Mouse (Mus musculus): ENCODE measurements around the gene Zxdc. TPM values are rescaled to one million over a fixed set of nuclear protein-coding genes. Genes with fewer than 3 reads are reported as not detected.

Zxdc gene
- total RNA-seq (2021), result 20.0 and 20.2 TPM in 2 replicates
- long read RNA-seq, experiment 1, full-length matches to known transcripts, result 16 of 20 reads
- long read RNA-seq, experiment 1, partial matches to known transcripts, result 1 of 20 reads
- long read RNA-seq, experiment 1, other reads (novel, unspliced or antisense), result 3 of 20 reads
- long read RNA-seq, experiment 2, full-length matches to known transcripts, result 27 of 31 reads
- long read RNA-seq, experiment 2, partial matches to known transcripts, result 2 of 31 reads
- long read RNA-seq, experiment 2, other reads (novel, unspliced or antisense), result 2 of 31 reads

GRCm38 (mm10) chr6:90368976-90369724, at the start of gene Zxdc:
Gene Zxdc (plus strand): TSS chr6:90369492.
- peak; percentile 100 for DNase-seq

GRCm38 (mm10) chr6:90320429-90320828, 48.9 kb upstream of the Zxdc start:
- no peak for DNase-seq

GRCm38 (mm10) chr6:90321811-90322210, 47.5 kb upstream of the Zxdc start:
- DNase-seq, result no peak

GRCm38 (mm10) chr6:90324026-90324425, 45.3 kb upstream of the Zxdc start:
- DNase-seq, result no peak

- DNase-seq, result no peak
Observed at GRCm38 (mm10) chr6:90324463-90324862, 44.8 kb upstream of the Zxdc start.

GRCm38 (mm10) chr6:90324991-90325390, 44.3 kb upstream of the Zxdc start, which contains the start of gene Chst13:
Gene Chst13 (minus strand): TSS chr6:90325185.
- peak; percentile 64 for DNase-seq

- peak; percentile 37 for DNase-seq
Observed at GRCm38 (mm10) chr6:90327670-90328069, 41.6 kb upstream of the Zxdc start.

- DNase-seq, result peak; percentile 38
Observed at GRCm38 (mm10) chr6:90329953-90330352, 39.3 kb upstream of the Zxdc start.

GRCm38 (mm10) chr6:90332561-90333425, 36.5 kb upstream of the Zxdc start, which contains the start of gene Uroc1:
Gene Uroc1 (plus strand): TSS chr6:90333284.
- no peak for DNase-seq

GRCm38 (mm10) chr6:90334244-90334643, 35.0 kb upstream of the Zxdc start:
- DNase-seq, result no peak

GRCm38 (mm10) chr6:90342343-90342742, 26.9 kb upstream of the Zxdc start:
- DNase-seq, result no peak

GRCm38 (mm10) chr6:90347183-90347582, 22.1 kb upstream of the Zxdc start:
- DNase-seq, result no peak

- DNase-seq, result peak; percentile 44
Observed at GRCm38 (mm10) chr6:90348500-90348899, 20.8 kb upstream of the Zxdc start.

- DNase-seq, result no peak
Observed at GRCm38 (mm10) chr6:90350011-90350410, 19.3 kb upstream of the Zxdc start.

- no peak for DNase-seq
Observed at GRCm38 (mm10) chr6:90358142-90358541, 11.2 kb upstream of the Zxdc start.

GRCm38 (mm10) chr6:90359445-90359844, 9.8 kb upstream of the Zxdc start:
- no peak for DNase-seq

- peak; percentile 74 for DNase-seq
Observed at GRCm38 (mm10) chr6:90360024-90360781, 9.1 kb upstream of the Zxdc start.

GRCm38 (mm10) chr6:90360922-90361614, 8.2 kb upstream of the Zxdc start:
- no peak for DNase-seq

GRCm38 (mm10) chr6:90363301-90363700, 6.0 kb upstream of the Zxdc start:
- DNase-seq, result peak; percentile 72

- peak; percentile 61 for DNase-seq
Observed at GRCm38 (mm10) chr6:90369725-90370553, 647 bp downstream of the Zxdc start.

Data from adrenal gland, postnatal 14 days (tissue).